Mouse (Mus musculus) lung, adult 2 months (tissue): Measurements from ENCODE around the gene Anks1b.

Experiments used
- CTCF ChIP-seq: fragments of 200-500 bp; IDR thresholded peaks from 2 replicates; pipeline ENCODE4 v1.5.1; 2011; ENCODE audit warnings: mild to moderate bottlenecking, low read length, control low read depth; ENCODE audit not compliant: insufficient read depth
- POLR2A ChIP-seq: fragments of 200-500 bp; IDR thresholded peaks from 2 replicates; pipeline ENCODE4 v1.6.1; 2011; ENCODE audit warnings: low read depth, mild to moderate bottlenecking, control low read depth, low read length, borderline replicate concordance; ENCODE audit errors: extremely low read depth

DNA sequence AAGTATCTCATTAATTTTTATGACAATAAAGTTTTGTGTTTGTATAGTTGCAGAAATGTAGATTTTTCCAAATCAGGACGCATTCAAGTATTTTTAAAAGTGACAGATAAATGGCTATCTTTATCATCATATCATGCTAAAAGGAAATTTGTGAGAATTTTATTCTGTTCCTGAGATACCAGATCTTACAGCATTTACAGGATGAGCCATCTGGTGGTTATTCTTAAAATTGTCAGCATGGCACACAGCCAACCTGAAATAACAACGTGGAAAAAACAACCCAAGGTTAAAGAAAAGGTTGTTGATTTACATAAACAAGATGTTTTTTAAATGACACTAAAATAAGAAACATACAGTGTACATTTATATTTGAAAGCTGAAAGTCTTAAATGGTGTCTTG, 170.5 kb downstream of the Anks1b start:
- TF ChIP-seq CTCF (no peak), POLR2A (no peak)
